Mouse (Mus musculus): ENCODE data around the gene Fat3. TPM values are rescaled to one million over a fixed set of nuclear protein-coding genes. Genes with fewer than 3 reads are reported as not detected.

The Fat3 gene
- polyA plus RNA-seq (2014; fragmentation: Illumina TruSeq; extraction: RNeasy Lipid Tissue Mini Kit (QIAGEN cat#74804); ENCODE audit: insufficient read depth, low read depth, low replicate concordance), result 1.0 TPM

DNA sequence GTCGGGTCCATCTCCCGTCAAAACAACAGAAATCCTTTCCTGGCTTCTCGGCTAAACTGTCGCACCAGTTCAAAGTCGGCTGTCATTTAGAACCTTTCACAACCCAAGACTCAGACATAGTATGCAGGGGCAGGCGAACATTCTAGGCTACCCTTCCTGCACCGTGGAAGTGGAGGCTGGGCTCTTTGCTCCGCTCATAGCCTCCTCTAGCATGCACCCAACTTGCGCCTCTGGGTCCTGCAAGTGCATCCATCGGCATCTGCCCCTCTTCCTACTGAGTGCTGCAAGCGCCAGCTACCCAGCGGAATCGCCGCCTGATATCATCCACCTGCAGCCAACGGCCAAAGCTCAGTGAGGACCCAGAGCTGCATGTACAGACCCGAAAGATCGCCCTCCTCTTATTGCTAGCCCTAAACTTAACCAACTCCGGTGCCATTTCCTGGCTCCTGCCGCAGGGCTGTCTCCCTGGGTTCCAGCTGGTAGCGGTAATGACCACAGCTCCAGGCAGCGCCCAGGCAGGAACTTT, at the start of gene Fat3:
Fat3 (minus strand) TSS at position 100 of the 526 bp plus-strand sequence.

GRCm38 (mm10) chr9:15874506-15875160, 626.5 kb downstream of the Fat3 start, which contains the start of gene Mtnr1b:
TSS of gene Mtnr1b (minus strand) at chr9:15874556.

Measured in lung, adult 10 weeks (tissue).